Comparison of ENCODE assay signal across 7 mouse cellular contexts in the genomic region with DNA sequence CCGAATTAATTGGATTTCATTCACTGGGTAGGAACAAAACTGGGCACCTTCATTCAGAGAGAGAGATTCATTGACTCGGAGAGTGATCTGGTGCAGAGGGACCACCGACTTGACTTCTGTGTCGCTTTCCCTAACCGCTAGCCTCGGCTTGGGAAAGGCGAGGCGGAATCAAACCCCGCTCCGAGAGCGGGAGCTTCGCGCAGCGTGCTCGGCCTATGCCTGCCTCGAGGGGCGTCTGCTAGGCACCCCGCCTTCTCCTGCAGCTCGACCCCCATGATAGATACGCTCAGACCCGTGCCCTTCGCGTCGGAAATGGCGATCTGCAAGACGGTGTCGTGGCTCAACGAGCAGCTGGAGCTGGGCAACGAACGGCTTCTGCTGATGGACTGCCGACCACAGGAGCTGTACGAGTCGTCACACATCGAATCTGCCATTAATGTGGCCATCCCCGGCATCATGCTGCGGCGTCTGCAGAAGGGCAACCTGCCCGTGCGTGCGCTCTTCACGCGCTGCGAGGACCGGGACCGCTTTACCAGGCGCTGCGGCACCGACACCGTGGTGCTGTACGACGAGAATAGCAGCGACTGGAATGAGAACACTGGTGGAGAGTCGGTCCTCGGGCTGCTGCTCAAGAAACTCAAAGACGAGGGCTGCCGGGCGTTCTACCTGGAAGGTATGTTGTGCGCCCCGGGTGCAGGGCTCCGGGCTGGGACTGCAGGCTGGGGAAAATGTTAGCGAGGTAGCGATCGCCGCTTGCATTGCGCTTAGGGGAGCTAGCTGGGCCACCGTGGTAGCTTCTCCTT. TPM values are rescaled to one million over a fixed set of nuclear protein-coding genes. Genes with fewer than 3 reads are reported as not detected.
A peak's percentile ranks its signal among the peaks of the same experiment; 100 is the strongest.
DNase-seq lines count a peak whose midpoint lies in the region; ATAC-seq and TF ChIP-seq lines count a peak whose summit lies in the region.

No protein-coding gene starts in this region.

- peak overlapping the region; percentile 98 for H3K9ac ChIP-seq in heart, embryonic 13.5 days

- no peaks in the 10 kb centered on the region for H3K27me3 ChIP-seq in heart, embryonic 13.5 days (replicated peaks)
- no peaks in the 10 kb centered on the region for H3K27me3 ChIP-seq in spleen, adult 2 months (ENCODE audit: control insufficient read depth, insufficient read depth, low read length)

- H3K4me3 ChIP-seq in heart, embryonic 13.5 days: peak overlapping the region; percentile 95
- peak overlapping the region; percentile 92 for H3K4me3 ChIP-seq in layer of hippocampus, adult 2 months
- peak overlapping the region; percentile 92 for H3K4me3 ChIP-seq in spleen, adult 2 months (ENCODE audit: extremely low read depth, insufficient read depth, insufficient read length)

- no peak for TF ChIP-seq CTCF in layer of hippocampus, adult 2 months (conservative IDR thresholded peaks at IDR 0.05)
- no peak for TF ChIP-seq CTCF in spleen, adult 2 months (IDR thresholded peaks at IDR 0.05; ENCODE audit: extremely low read depth, insufficient read depth, insufficient read length, insufficient replicate concordance)

- DNase-seq in 3T3-L1 (ENCODE audit: low read depth, low spot score): peak; percentile 48
- DNase-seq in CD4-positive helper T cell, adult 2 months (ENCODE audit: low read depth, low spot score): peak; percentile 63
- DNase-seq in cerebellum, adult 9-11 months: peak; percentile 53
- DNase-seq in layer of hippocampus, adult 2 months (ENCODE audit: low spot score in 2 of 2): no peak
- peak; percentile 60 to 64 for DNase-seq in lung, postnatal 4 days
- DNase-seq in spleen, adult 2 months (ENCODE audit: low read depth in 1 of 2, low spot score in 2 of 2): peak in 1 of 2 experiments; percentile 41

- peak overlapping the region; percentile 89 for H3K4me2 ChIP-seq in heart, embryonic 13.5 days

- no peak; the same call in 1 of the 2 replicates for TF ChIP-seq POLR2A in spleen, adult 2 months (IDR thresholded peaks at IDR 0.05; ENCODE audit: low read depth, low read length)

- H3K27ac ChIP-seq in heart, embryonic 13.5 days (replicated peaks): peak overlapping the region; percentile 97
- peak overlapping the region; percentile 94 for H3K27ac ChIP-seq in layer of hippocampus, adult 2 months
- H3K27ac ChIP-seq in spleen, adult 2 months (ENCODE audit: insufficient read depth, low read length): peak overlapping the region; percentile 99

- ATAC-seq in heart, embryonic 13.5 days (ENCODE audit: extremely low read depth, insufficient number of reproducible peaks, low FRiP score, low TSS enrichment): no peak

- H3K9me3 ChIP-seq in heart, embryonic 13.5 days: no peaks in the 10 kb centered on the region

- peaks cover 21% of the 10 kb centered on the region for H3K36me3 ChIP-seq in heart, embryonic 13.5 days
- peaks cover 3% of the 10 kb centered on the region; the same call in 1 of the 2 replicates for H3K36me3 ChIP-seq in spleen, adult 2 months (ENCODE audit: control insufficient read depth, insufficient read depth, low read length)

- WGBS in heart, embryonic 13.5 days: under 1% methylated on average over 66 of the region's 66 CpGs
- under 1% methylated on average over 66 of the region's 66 CpGs for WGBS in spleen, adult 2 months

- peaks cover 36% of the 10 kb centered on the region for H3K4me1 ChIP-seq in heart, embryonic 13.5 days
- H3K4me1 ChIP-seq in spleen, adult 2 months (ENCODE audit: control insufficient read depth, insufficient read depth, insufficient read length): peaks cover 6% of the 10 kb centered on the region; the same call in 1 of the 2 replicates

RNA-seq across cellular contexts. Expression of a gene that starts 0.6 kb away (rescaled TPM):
- polyA plus RNA-seq in heart, embryonic 13.5 days (2015; fragmentation: Nextera tagmentation; extraction: Ambion mirVana): 39.4 and 40.6 TPM in 2 replicates
- 10 to 100 TPM; 64.9 to 66.7 TPM for total RNA-seq in layer of hippocampus, adult 2 months (2021)
- polyA plus RNA-seq in spleen, adult 2 months (2012; rRNA removed): 30.8 and 49.1 TPM in 2 replicates

Comparison
In these comparisons a context has a peak if more than half of its experiments do, and no peak if none do; other contexts are left out.
1. DNase-seq: peak in 3T3-L1 (single experiment), CD4-positive helper T cell, adult 2 months (single experiment), cerebellum, adult 9-11 months (single experiment) and lung, postnatal 4 days (2 of 2); none in layer of hippocampus, adult 2 months (0 of 2).
2. Peak in every context shown above with its lines, with median percentiles within 50 percentile points of each other: H3K27ac ChIP-seq and H3K4me3 ChIP-seq.